Mouse (Mus musculus): ENCODE measurements around the gene Ttc28. TPM values are rescaled to one million over a fixed set of nuclear protein-coding genes. Genes with fewer than 3 reads are reported as not detected.

Gene Ttc28
- polyA plus RNA-seq, 1 experiment from 2014 or later: 2.9 TPM

- Histone ChIP-seq H3K36me3 (ENCODE audit: control insufficient read depth, insufficient read depth) (no peaks in the 10 kb centered on the region), H3K9me3 (ENCODE audit: control insufficient read depth) (no peaks in the 10 kb centered on the region), H3K27me3 (replicated peaks; ENCODE audit: control insufficient read depth, insufficient read depth, low read length) (no peaks in the 10 kb centered on the region), H3K4me3 (ENCODE audit: low read depth, low read length) (no peak overlapping the region), H3K9ac (ENCODE audit: low read depth, low read length) (no peak overlapping the region), H3K4me2 (replicated peaks; ENCODE audit: low read depth) (no peak overlapping the region), H3K4me1 (replicated peaks; ENCODE audit: control insufficient read depth, insufficient read depth, low read length) (peaks cover 6% of the 10 kb centered on the region; the same call in 1 of the 2 replicates), H3K27ac (ENCODE audit: low read depth, low read length) (no peak overlapping the region)
- no peak for TF ChIP-seq CTCF (IDR thresholded peaks at IDR 0.05; ENCODE audit: low read depth)
- 55% methylated on average over 11 of the region's 11 CpGs for WGBS
- no peak for ATAC-seq
Measured at GRCm38 (mm10) chr5:111138239-111138833, 258.7 kb downstream of the Ttc28 start.

GRCm38 (mm10) chr5:111138927-111139565 lies 259.4 kb downstream of the Ttc28 start:
- Histone ChIP-seq H3K4me1 (replicated peaks; ENCODE audit: control insufficient read depth, insufficient read depth, low read length) (peaks cover 6% of the 10 kb centered on the region; the same call in 1 of the 2 replicates), H3K9ac (ENCODE audit: low read depth, low read length) (no peak overlapping the region), H3K36me3 (ENCODE audit: control insufficient read depth, insufficient read depth) (no peaks in the 10 kb centered on the region), H3K27ac (ENCODE audit: low read depth, low read length) (no peak overlapping the region), H3K4me2 (replicated peaks; ENCODE audit: low read depth) (no peak overlapping the region), H3K4me3 (ENCODE audit: low read depth, low read length) (no peak overlapping the region), H3K27me3 (replicated peaks; ENCODE audit: control insufficient read depth, insufficient read depth, low read length) (no peaks in the 10 kb centered on the region), H3K9me3 (ENCODE audit: control insufficient read depth) (no peaks in the 10 kb centered on the region)
- TF ChIP-seq CTCF (IDR thresholded peaks at IDR 0.05; ENCODE audit: low read depth): no peak
- ATAC-seq: no peak
- WGBS: 58% methylated on average over 7 of the region's 7 CpGs

GRCm38 (mm10) chr5:111139622-111140021 lies 260.0 kb downstream of the Ttc28 start:
- Histone ChIP-seq H3K4me1 (replicated peaks; ENCODE audit: control insufficient read depth, insufficient read depth, low read length) (peaks cover 6% of the 10 kb centered on the region; the same call in 1 of the 2 replicates), H3K27me3 (replicated peaks; ENCODE audit: control insufficient read depth, insufficient read depth, low read length) (no peaks in the 10 kb centered on the region), H3K27ac (ENCODE audit: low read depth, low read length) (0 out of 2 replicates have a peak overlapping the region, but pooled peaks have one; percentile 21), H3K4me2 (replicated peaks; ENCODE audit: low read depth) (no peak overlapping the region), H3K9ac (ENCODE audit: low read depth, low read length) (no peak overlapping the region), H3K36me3 (ENCODE audit: control insufficient read depth, insufficient read depth) (no peaks in the 10 kb centered on the region), H3K9me3 (ENCODE audit: control insufficient read depth) (no peaks in the 10 kb centered on the region), H3K4me3 (ENCODE audit: low read depth, low read length) (no peak overlapping the region)
- 64% methylated on average over 14 of the region's 14 CpGs for WGBS
- TF ChIP-seq CTCF (IDR thresholded peaks at IDR 0.05; ENCODE audit: low read depth): no peak
- no peak for ATAC-seq

GRCm38 (mm10) chr5:111141139-111141885 lies 261.7 kb downstream of the Ttc28 start:
- no peak for ATAC-seq
- peaks cover 6% of the 10 kb centered on the region; the same call in 1 of the 2 replicates for H3K4me1 ChIP-seq (replicated peaks; ENCODE audit: control insufficient read depth, insufficient read depth, low read length)
- no peaks in the 10 kb centered on the region for H3K36me3 ChIP-seq (ENCODE audit: control insufficient read depth, insufficient read depth)
- no peak for TF ChIP-seq CTCF (IDR thresholded peaks at IDR 0.05; ENCODE audit: low read depth)
- H3K9me3 ChIP-seq (ENCODE audit: control insufficient read depth): no peaks in the 10 kb centered on the region
- no peaks in the 10 kb centered on the region for H3K27me3 ChIP-seq (replicated peaks; ENCODE audit: control insufficient read depth, insufficient read depth, low read length)
- no peak overlapping the region for H3K4me3 ChIP-seq (ENCODE audit: low read depth, low read length)
- H3K4me2 ChIP-seq (replicated peaks; ENCODE audit: low read depth): no peak overlapping the region
- no peak overlapping the region for H3K27ac ChIP-seq (ENCODE audit: low read depth, low read length)
- no peak overlapping the region for H3K9ac ChIP-seq (ENCODE audit: low read depth, low read length)
- WGBS: 79% methylated on average over 20 of the region's 20 CpGs

- no peak overlapping the region for H3K4me3 ChIP-seq (ENCODE audit: low read depth, low read length)
- no peak for ATAC-seq
Measured at GRCm38 (mm10) chr5:111142837-111143236, 263.2 kb downstream of the Ttc28 start.

GRCm38 (mm10) chr5:111144411-111144810 lies 264.8 kb downstream of the Ttc28 start:
- H3K9ac ChIP-seq (ENCODE audit: low read depth, low read length): no peak overlapping the region
- WGBS: 90% methylated on average over 7 of the region's 7 CpGs
- no peak overlapping the region for H3K4me3 ChIP-seq (ENCODE audit: low read depth, low read length)
- ATAC-seq: no peak
- H3K36me3 ChIP-seq (ENCODE audit: control insufficient read depth, insufficient read depth): no peaks in the 10 kb centered on the region
- TF ChIP-seq CTCF (IDR thresholded peaks at IDR 0.05; ENCODE audit: low read depth): no peak
- no peaks in the 10 kb centered on the region for H3K9me3 ChIP-seq (ENCODE audit: control insufficient read depth)
- no peak overlapping the region for H3K4me2 ChIP-seq (replicated peaks; ENCODE audit: low read depth)
- H3K27ac ChIP-seq (ENCODE audit: low read depth, low read length): no peak overlapping the region
- peaks cover 5% of the 10 kb centered on the region; the same call in 1 of the 2 replicates for H3K4me1 ChIP-seq (replicated peaks; ENCODE audit: control insufficient read depth, insufficient read depth, low read length)
- H3K27me3 ChIP-seq (replicated peaks; ENCODE audit: control insufficient read depth, insufficient read depth, low read length): no peaks in the 10 kb centered on the region

More at GRCm38 (mm10) chr5:111142837-111143236, 263.2 kb downstream of the Ttc28 start:
- H3K9me3 ChIP-seq (ENCODE audit: control insufficient read depth): no peaks in the 10 kb centered on the region
- H3K4me1 ChIP-seq (replicated peaks; ENCODE audit: control insufficient read depth, insufficient read depth, low read length): peaks cover 6% of the 10 kb centered on the region; the same call in 1 of the 2 replicates
- no peak overlapping the region for H3K27ac ChIP-seq (ENCODE audit: low read depth, low read length)
- no peaks in the 10 kb centered on the region for H3K36me3 ChIP-seq (ENCODE audit: control insufficient read depth, insufficient read depth)
- H3K4me2 ChIP-seq (replicated peaks; ENCODE audit: low read depth): no peak overlapping the region
- no peak overlapping the region for H3K9ac ChIP-seq (ENCODE audit: low read depth, low read length)
- no peaks in the 10 kb centered on the region for H3K27me3 ChIP-seq (replicated peaks; ENCODE audit: control insufficient read depth, insufficient read depth, low read length)
- WGBS: 83% methylated on average over 4 of the region's 4 CpGs
- no peak for TF ChIP-seq CTCF (IDR thresholded peaks at IDR 0.05; ENCODE audit: low read depth)

All from intestine, postnatal 0 days (tissue).